Mouse (Mus musculus) liver (tissue): ENCODE results near the gene Dysf.

Source experiments
- DNase-seq: peaks from one replicate; pipeline ENCODE4 v3.0.0-alpha.2; 2020; ENCODE audit warnings: mixed read lengths

Dysf gene

DNA sequence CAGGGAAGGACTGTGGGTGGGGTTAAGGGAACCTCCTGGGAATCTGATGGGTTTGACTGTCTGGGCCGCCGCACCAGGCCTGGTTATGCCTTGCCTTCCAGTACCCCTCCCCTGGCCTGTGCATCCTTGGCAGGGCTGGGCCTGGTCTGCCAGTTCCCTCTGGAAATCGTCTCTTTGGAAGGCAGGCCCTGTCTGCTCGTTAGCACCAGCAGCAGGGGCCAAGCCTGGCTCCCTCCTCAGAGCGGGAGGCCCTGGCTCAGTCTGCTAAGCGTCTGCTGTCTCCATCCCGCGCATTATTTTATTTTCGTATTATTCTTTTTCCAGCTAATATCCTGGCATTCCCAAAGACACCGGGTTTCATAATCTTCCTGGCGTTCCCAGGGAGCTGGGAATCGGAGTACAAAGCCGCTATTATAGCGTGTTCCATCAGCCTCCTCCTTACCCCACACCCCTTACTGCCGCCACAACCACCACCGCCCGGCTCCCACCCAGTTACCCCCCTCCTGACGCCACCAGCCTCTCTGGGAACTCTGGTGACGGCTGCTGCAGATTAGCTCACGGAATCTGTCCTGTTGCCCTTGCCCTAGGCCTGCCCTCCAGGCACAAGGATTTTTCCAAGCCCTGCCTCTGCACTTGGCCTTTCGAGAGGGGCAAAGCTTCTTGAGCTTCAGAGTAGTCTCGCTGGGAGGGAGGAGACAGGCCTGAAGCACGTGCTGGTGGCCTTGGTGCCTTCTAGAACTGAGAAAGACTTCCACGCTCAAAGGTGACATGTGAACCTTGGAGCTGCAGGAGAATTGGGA lies 111.5 kb downstream of the Dysf start:
- no peak for DNase-seq

- DNase-seq, result no peak
These were observed 116.2 kb downstream of the Dysf start for GRCm38 (mm10) chr6:84124609-84125008.

GRCm38 (mm10) chr6:84125101-84125500 lies 116.7 kb downstream of the Dysf start:
- DNase-seq, result no peak

DNA sequence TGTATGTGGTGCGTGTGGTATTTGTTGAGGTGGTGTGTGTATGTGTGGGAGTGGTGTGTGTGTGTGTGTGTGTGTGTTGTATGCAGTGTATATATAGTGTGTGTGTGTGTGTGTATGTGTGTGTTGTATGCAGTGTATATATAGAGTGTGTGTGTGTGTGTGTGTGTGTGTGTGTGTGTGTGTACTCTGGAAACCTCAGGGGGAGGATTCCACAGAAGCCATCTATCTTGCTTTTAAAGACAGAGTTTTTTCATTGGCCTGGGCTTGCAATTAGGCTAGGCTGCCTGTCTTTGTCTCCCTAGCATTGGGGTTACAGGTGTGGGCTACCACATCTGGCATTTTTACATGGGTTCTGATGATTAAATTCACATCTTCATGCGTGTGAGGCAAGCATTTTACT lies 119.8 kb downstream of the Dysf start:
- DNase-seq, result no peak

DNA sequence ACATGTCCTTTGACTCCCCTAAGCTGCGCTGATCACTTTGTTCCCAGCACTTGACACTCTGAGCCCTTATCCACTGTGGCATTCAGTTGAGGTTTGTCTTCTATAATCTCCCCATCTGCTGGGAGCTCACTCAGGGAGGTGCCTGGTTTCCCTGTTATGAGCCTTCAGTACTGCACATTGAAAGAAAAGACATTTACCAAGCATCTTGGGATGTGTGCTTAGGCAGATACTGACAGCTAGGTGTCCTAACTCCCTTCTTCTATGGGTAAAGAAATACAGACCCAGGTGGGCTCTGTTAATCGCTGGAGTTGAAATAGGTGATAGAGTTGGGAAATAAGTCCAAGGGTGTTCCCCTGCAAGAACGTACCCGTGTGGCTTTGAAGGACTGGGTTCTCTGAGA lies 122.5 kb downstream of the Dysf start:
- no peak for DNase-seq

- DNase-seq, result no peak
These were observed 123.1 kb downstream of the Dysf start for GRCm38 (mm10) chr6:84131539-84131938.

- no peak for DNase-seq
These were observed 124.7 kb downstream of the Dysf start for GRCm38 (mm10) chr6:84133053-84133452.

- no peak for DNase-seq
These were observed 125.8 kb downstream of the Dysf start for GRCm38 (mm10) chr6:84133996-84134721.

DNA sequence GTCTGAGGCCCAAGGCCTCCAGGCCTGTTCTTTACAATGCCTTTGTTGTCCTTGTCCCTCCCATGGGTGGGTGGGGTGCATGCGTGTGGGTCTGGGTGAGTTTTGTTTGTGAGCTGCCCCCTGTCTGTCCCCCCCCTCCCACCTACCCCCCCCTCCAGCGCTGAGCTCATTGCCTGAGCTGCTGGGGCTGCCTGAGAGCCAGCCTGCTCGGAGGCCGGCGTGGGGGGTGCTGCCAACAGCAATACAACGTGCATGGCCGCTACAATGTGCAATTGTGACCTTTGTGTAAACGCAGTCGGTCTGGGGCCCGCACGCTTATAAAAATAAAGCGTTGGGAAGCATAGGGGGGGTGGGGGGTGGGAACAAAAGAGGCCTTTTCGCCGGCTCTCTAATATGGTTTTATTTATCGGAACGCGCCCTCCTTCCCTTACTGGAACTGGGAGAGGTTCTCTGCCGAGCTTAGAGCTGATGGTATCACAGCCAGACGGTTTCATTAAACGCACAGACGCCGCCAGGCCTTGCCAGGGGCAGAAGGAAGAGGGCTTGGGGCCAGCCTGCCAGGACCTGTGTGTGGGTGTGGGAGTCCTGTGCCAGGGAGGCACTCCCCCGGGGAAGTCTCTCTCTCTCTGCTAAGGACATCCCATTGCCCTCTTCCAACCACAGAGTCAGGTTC lies 126.5 kb downstream of the Dysf start:
- no peak for DNase-seq

GRCm38 (mm10) chr6:84135709-84136108 lies 127.3 kb downstream of the Dysf start:
- DNase-seq, result no peak

DNA sequence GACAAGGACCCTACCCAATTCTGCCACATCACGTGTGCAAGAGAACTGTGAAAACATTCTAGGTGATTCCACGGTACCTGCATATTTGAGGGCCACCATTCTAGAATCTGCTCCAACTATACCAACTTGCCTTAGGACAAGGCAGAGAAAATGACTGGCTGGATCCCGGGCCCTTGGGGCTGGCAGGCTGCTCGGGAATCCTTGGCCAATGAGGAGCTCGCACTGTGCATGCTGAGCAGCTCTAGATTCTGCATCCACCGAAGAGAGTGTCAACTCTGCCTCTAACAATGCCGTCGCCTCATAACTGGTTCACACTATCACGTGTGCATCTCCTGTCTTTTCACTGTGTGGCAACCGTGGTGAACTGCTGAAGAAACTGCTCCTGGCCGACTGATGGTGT lies 128.0 kb downstream of the Dysf start:
- DNase-seq, result no peak

GRCm38 (mm10) chr6:84139932-84140331 lies 131.5 kb downstream of the Dysf start:
- no peak for DNase-seq

- DNase-seq, result no peak
These were observed 134.1 kb downstream of the Dysf start for GRCm38 (mm10) chr6:84142481-84142880.

GRCm38 (mm10) chr6:84143328-84143727 lies 134.9 kb downstream of the Dysf start:
- no peak for DNase-seq

- DNase-seq, result no peak
These were observed 136.0 kb downstream of the Dysf start for GRCm38 (mm10) chr6:84144393-84144792.

DNA sequence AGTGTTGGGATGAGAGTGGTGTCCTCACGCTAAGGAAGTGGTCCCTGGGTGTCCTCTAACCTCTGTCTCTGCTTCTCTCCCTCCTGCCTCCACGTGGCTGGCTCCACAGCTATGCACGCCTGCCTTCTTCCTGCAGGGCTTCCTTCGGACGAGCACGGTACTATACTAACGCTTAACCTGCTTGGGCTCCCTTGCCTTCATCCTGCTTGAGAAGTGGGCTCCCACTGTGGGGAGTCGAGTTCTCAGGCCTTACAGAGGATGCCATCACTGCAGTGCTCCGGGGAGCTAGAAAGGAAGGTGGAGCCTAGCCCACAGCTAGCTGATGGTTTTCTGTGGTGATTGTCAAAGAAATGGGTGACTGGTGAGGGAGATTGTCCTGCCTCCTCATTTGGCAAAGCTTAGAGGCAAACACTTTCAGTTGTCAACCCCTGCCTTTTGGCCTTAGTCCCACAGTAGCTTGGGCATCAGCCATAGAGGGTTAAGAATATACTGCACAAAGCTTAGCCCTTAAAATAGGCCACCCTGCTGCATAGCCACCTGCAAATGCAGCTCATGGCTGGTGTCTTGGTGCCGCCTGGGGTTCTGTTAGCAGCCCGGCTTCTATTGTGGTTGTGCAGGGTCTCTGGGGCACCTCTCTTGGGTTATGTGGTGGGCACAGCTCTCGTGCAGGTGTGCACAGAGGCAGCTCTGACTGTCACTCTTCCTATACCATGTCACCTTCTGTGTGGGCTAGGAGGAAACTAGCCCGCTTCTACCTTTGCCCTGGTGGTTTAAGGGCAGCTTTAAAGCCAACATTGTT lies 139.0 kb downstream of the Dysf start:
- no peak for DNase-seq

DNA sequence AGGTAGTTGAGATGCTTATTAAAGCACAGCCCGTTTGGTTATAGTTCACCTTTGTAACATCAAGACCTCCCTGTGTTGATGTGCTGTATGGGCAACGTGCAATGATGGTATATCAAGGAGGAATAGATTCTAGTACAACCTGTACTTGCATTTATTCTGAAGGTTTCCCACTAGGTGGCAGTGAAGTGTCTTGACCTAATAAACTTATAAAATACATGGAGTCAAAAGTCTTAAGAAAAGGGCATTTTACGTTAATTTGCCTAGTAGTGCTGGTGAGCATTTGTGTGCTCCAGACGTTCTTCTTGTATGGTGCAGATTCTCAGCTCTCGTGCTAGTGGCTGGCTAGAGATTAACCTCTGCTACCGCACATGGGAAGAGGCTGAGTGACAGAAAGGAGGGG lies 140.1 kb downstream of the Dysf start:
- DNase-seq, result no peak

GRCm38 (mm10) chr6:84154508-84154907 lies 146.1 kb downstream of the Dysf start:
- no peak for DNase-seq

- no peak for DNase-seq
These were observed 147.4 kb downstream of the Dysf start for GRCm38 (mm10) chr6:84155765-84156164.

- no peak for DNase-seq
These were observed 148.2 kb downstream of the Dysf start for GRCm38 (mm10) chr6:84156481-84157025.

GRCm38 (mm10) chr6:84159046-84159445 lies 150.7 kb downstream of the Dysf start:
- DNase-seq, result no peak

DNA sequence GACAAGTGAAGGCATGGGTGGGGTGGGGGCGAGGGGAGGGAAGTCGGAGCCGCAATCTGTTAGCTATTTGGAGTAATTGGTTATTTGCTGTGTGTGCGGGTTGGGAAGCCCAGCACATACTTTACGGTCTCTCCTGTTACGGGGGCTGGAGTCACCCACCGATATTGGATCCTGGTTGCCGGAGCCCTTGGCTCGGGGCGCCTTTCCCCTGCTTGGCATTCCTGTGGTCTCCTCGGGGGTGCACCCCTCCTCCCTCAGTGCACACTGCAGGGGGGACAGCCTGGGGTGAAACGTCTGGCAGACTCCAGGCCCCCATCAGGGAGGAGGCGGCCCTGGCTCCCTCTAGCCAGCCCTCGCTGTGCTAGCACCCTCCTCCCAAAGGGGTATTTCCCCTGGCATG lies 159.2 kb downstream of the Dysf start:
- no peak for DNase-seq

DNA sequence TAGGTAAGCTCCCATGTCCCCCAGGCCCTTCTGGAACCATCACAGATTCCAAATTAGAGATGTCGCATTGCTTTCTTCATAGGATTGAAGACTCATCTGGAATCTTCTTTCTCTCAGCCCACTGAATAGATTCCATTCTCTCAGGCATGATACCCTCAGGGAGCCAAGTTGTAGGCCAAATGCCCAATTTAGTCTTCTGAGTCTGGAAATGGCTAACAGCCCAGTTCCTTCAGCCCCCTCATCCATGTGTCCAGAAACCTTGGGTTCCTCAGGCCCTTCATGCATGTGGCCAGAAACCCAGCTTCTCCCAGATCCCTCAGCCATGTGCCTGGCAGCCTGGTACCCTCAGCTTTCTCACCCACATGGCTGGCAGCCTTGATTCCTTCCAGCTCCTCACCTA lies 160.2 kb downstream of the Dysf start:
- no peak for DNase-seq
